In genomic region chr1:127718290-127718689, GRCm38 (mm10) we compare ENCODE assay signal across 36 mouse cellular contexts. TPM values are rescaled to one million over a fixed set of nuclear protein-coding genes. Genes with fewer than 3 reads are reported as not detected.
"Had no signal": no experiment of that assay in that cellular context is flagged by ENCODE, and none has a peak within 500 bp of the region (broad histone marks: within the 10 kb centered on the region; RNA-seq: fewer than 3 reads in every experiment).

No protein-coding gene starts in this region.

- H3K27me3 ChIP-seq: heart, embryonic 12.5 days; heart, embryonic 13.5 days; heart, embryonic 15.5 days; hindbrain, embryonic 12.5 days; hindbrain, embryonic 13.5 days; hindbrain, embryonic 15.5 days; intestine, embryonic 15.5 days; kidney, embryonic 15.5 days had no signal

- ATAC-seq: hindbrain, embryonic 16.5 days; hindbrain, postnatal 0 days; inflammation-experienced regulatory T-cells, adult 6 months; intestine, embryonic 15.5 days; intestine, embryonic 16.5 days; intestine, postnatal 0 days had no signal

- H3K9me3 ChIP-seq: heart, embryonic 10.5 days; heart, embryonic 13.5 days; heart, embryonic 15.5 days; hindbrain, embryonic 10.5 days; hindbrain, embryonic 12.5 days; hindbrain, embryonic 13.5 days; hindbrain, embryonic 15.5 days; intestine, embryonic 15.5 days; kidney, embryonic 15.5 days had no signal

- H3K4me1 ChIP-seq: hindbrain, embryonic 10.5 days; hindbrain, embryonic 12.5 days; hindbrain, embryonic 13.5 days; hindbrain, embryonic 15.5 days; intestine, embryonic 15.5 days; kidney, embryonic 15.5 days had no signal

- H3K4me2 ChIP-seq: heart, embryonic 11.5 days; heart, embryonic 12.5 days; heart, embryonic 13.5 days; heart, embryonic 15.5 days; hindbrain, embryonic 12.5 days; hindbrain, embryonic 13.5 days; hindbrain, embryonic 14.5 days; hindbrain, embryonic 15.5 days; intestine, embryonic 15.5 days; kidney, embryonic 15.5 days had no signal

- H3K36me3 ChIP-seq: heart, embryonic 10.5 days; heart, embryonic 12.5 days; heart, embryonic 13.5 days; heart, embryonic 15.5 days; hindbrain, embryonic 10.5 days; hindbrain, embryonic 12.5 days; hindbrain, embryonic 13.5 days; hindbrain, embryonic 15.5 days; intestine, embryonic 15.5 days; kidney, embryonic 15.5 days had no signal

- DNase-seq: heart, postnatal 10 days; heart, postnatal 14 days; heart, postnatal 36 days; heart, postnatal 4 days; kidney, adult 11 months; kidney, adult 18-20 months; kidney, adult 8-10 months; kidney, postnatal 10 days; kidney, postnatal 14 days; kidney, postnatal 25 days; kidney, postnatal 4 days; layer of hippocampus, adult 9-11 months; layer of hippocampus, postnatal 36 days had no signal

- H3K27ac ChIP-seq: heart, embryonic 10.5 days; heart, embryonic 13.5 days; heart, embryonic 15.5 days; hindbrain, embryonic 10.5 days; hindbrain, embryonic 12.5 days; hindbrain, embryonic 13.5 days; hindbrain, embryonic 14.5 days; hindbrain, embryonic 15.5 days; hindbrain, postnatal 0 days; intestine, embryonic 15.5 days; kidney, embryonic 15.5 days; kidney, postnatal 0 days; layer of hippocampus, adult 2 months; left cerebral cortex, adult 2 months had no signal

- H3K4me3 ChIP-seq: heart, embryonic 10.5 days; heart, embryonic 12.5 days; heart, embryonic 13.5 days; heart, embryonic 15.5 days; hindbrain, embryonic 10.5 days; hindbrain, embryonic 12.5 days; hindbrain, embryonic 13.5 days; hindbrain, embryonic 15.5 days; intestine, embryonic 15.5 days; kidney, embryonic 15.5 days; layer of hippocampus, adult 2 months; left cerebral cortex, adult 2 months had no signal

- H3K9ac ChIP-seq: heart, embryonic 12.5 days; heart, embryonic 13.5 days; heart, embryonic 15.5 days; hindbrain, embryonic 12.5 days; hindbrain, embryonic 13.5 days; hindbrain, embryonic 14.5 days; hindbrain, embryonic 15.5 days; intestine, embryonic 15.5 days; kidney, embryonic 15.5 days had no signal

RNA-seq across cellular contexts. Expression of gene Acmsd, which starts 10.9 kb away (rescaled TPM):
- polyA plus RNA-seq: hindbrain, embryonic 13.5 days; hindbrain, postnatal 0 days; inflammation-experienced regulatory T-cells, adult 6 months; intestine, embryonic 14.5 days; intestine, postnatal 0 days; kidney, embryonic 14.5 days; large intestine, adult 2 months had no signal
